Mouse (Mus musculus) heart, embryonic 12.5 days (tissue): Measurements from ENCODE around the gene Rasa4. TPM values are rescaled to one million over a fixed set of nuclear protein-coding genes. Genes with fewer than 3 reads are reported as not detected.
"Not testable (repeated sequence)": the region's sequence is repeated elsewhere in the genome, so short reads cannot be mapped to it uniquely, and the experiment has no call there.

ENCODE experiments used
- ATAC-seq: fragments of 200-750 bp; cut with Nextera tagmentation; 2 replicates; pipeline ENCODE4 v1.8.0; 2017; ENCODE audit warnings: moderate TSS enrichment, moderate library complexity; ENCODE audit not compliant: insufficient number of reproducible peaks, low FRiP score
- H3K27ac ChIP-seq: fragments of 300-500 bp; sonication (generic); 2 replicates; pipeline ENCODE4 v1.5.1; 2016; ENCODE audit warnings: mild to moderate bottlenecking, moderate library complexity; ENCODE audit not compliant: poor library complexity, severe bottlenecking
- H3K27me3 ChIP-seq: fragments of 300-500 bp; sonication (generic); replicated peaks from 2 replicates; pipeline ENCODE4 v1.6.1; 2016; ENCODE audit warnings: mild to moderate bottlenecking, moderate library complexity
- H3K36me3 ChIP-seq: fragments of 300-500 bp; sonication (generic); 2 replicates; pipeline ENCODE4 v1.6.1; 2016; ENCODE audit warnings: mild to moderate bottlenecking, moderate library complexity
- H3K4me1 ChIP-seq: fragments of 300-500 bp; sonication (generic); replicated peaks from 2 replicates; pipeline ENCODE4 v1.6.1; 2016; ENCODE audit warnings: mild to moderate bottlenecking
- H3K4me2 ChIP-seq: fragments of 300-500 bp; sonication (generic); 2 replicates; pipeline ENCODE4 v1.6.1; 2016; ENCODE audit warnings: mild to moderate bottlenecking, moderate library complexity
- H3K4me3 ChIP-seq: fragments of 300-500 bp; sonication (generic); 2 replicates; pipeline ENCODE4 v1.5.1; 2016; ENCODE audit warnings: mild to moderate bottlenecking
- H3K9ac ChIP-seq: fragments of 300-500 bp; sonication (generic); 2 replicates; pipeline ENCODE4 v1.6.1; 2016; ENCODE audit warnings: mild to moderate bottlenecking, moderate library complexity
- H3K9me3 ChIP-seq: fragments of 300-500 bp; sonication (generic); replicated peaks from 2 replicates; pipeline ENCODE4 v1.6.1; 2016; ENCODE audit warnings: mild to moderate bottlenecking, moderate library complexity
- WGBS: fragments of 180-500 bp; shearing (Covaris S2); methylation state at CpG from one replicate; pipeline ENCODE4 v1.1.7; 2016; 5-methylcytosine and 5-hydroxymethylcytosine counted together
- microRNA-seq: library from miRNA; unstranded; fragments of <30 nt; microRNA quantifications from one replicate; pipeline ENCODE4, GENCODE M21; 2017
- polyA plus RNA-seq: library from polyadenylated mRNA; unstranded; fragments of >200 nt; fragmentation: Nextera tagmentation; extraction: Ambion mirVana; gene quantifications from 2 replicates; pipeline ENCODE4 v1.2.1, GENCODE M21; 2016

Gene Rasa4
- polyA plus RNA-seq, 1 experiment from 2014 or later = 1.6 TPM

GRCm38 (mm10) chr5:136144606-136145430 is 61.1 kb downstream of the Rasa4 start:
- no peak for ATAC-seq
- peaks cover 27% of the 10 kb centered on the region for H3K36me3 ChIP-seq
- 64% methylated on average over 12 of the region's 12 CpGs for WGBS
- no peaks in the 10 kb centered on the region for H3K4me1 ChIP-seq
- H3K27ac ChIP-seq = no peak overlapping the region
- H3K9me3 ChIP-seq = peaks cover 8% of the 10 kb centered on the region; the same call in 1 of the 2 replicates
- H3K4me3 ChIP-seq = no peak overlapping the region
- H3K4me2 ChIP-seq = no peak overlapping the region
- 0 out of 2 replicates have a peak, but pooled peaks cover 5% of the 10 kb centered on the region for H3K27me3 ChIP-seq
- no peak overlapping the region for H3K9ac ChIP-seq

- H3K9ac ChIP-seq = no peak overlapping the region
- peaks cover 7% of the 10 kb centered on the region for H3K36me3 ChIP-seq
- H3K4me2 ChIP-seq = no peak overlapping the region
- H3K9me3 ChIP-seq = peaks cover 8% of the 10 kb centered on the region; the same call in 1 of the 2 replicates
- H3K4me1 ChIP-seq = no peaks in the 10 kb centered on the region
- no peak overlapping the region for H3K4me3 ChIP-seq
- ATAC-seq = no peak
- H3K27ac ChIP-seq = no peak overlapping the region
- 0 out of 2 replicates have a peak, but pooled peaks cover 5% of the 10 kb centered on the region for H3K27me3 ChIP-seq
- WGBS = 86% methylated on average over 1 of the region's 1 CpGs
These were observed 63.2 kb downstream of the Rasa4 start for GRCm38 (mm10) chr5:136146936-136147335.

DNA sequence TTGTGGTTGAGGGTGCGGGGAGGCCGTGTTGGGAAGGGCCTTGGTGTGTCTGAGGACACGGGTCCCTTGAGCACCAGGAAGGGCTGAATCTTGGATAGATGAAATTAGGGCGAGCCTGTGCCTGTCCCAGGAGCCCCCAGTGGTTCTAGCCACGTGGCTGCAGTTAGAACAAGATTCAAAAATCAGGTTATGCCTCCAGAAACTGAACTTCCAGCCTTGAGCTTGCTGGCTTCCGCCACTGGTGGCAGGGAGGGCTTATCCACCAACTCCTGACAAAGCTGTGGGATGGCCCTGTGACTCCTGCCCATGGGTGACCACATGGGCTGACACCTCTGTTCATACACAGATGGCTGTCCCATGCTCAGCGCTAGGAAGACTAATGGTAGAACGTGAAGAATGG is 64.0 kb downstream of the Rasa4 start:
- H3K4me3 ChIP-seq = no peak overlapping the region
- H3K9me3 ChIP-seq = peaks cover 7% of the 10 kb centered on the region; the same call in 1 of the 2 replicates
- 0 out of 2 replicates have a peak, but pooled peaks cover 5% of the 10 kb centered on the region for H3K27me3 ChIP-seq
- H3K9ac ChIP-seq = no peak overlapping the region
- H3K27ac ChIP-seq = no peak overlapping the region
- 70% methylated on average over 8 of the region's 8 CpGs for WGBS
- H3K36me3 ChIP-seq = no peaks in the 10 kb centered on the region
- H3K4me1 ChIP-seq = no peaks in the 10 kb centered on the region
- H3K4me2 ChIP-seq = no peak overlapping the region
- no peak for ATAC-seq

GRCm38 (mm10) chr5:136149134-136149576 is 65.4 kb downstream of the Rasa4 start:
- H3K27ac ChIP-seq, ATAC-seq, H3K9ac ChIP-seq, H3K36me3 ChIP-seq, H3K9me3 ChIP-seq, H3K4me3 ChIP-seq, H3K4me1 ChIP-seq, H3K4me2 ChIP-seq, H3K27me3 ChIP-seq: not testable (repeated sequence)
- WGBS = 69% methylated on average over 5 of the region's 5 CpGs

- 79% methylated on average over 8 of the region's 8 CpGs for WGBS
- H3K9me3 ChIP-seq = peaks cover 8% of the 10 kb centered on the region; the same call in 1 of the 2 replicates
These were observed 68.6 kb downstream of the Rasa4 start for GRCm38 (mm10) chr5:136152365-136152764.

DNA sequence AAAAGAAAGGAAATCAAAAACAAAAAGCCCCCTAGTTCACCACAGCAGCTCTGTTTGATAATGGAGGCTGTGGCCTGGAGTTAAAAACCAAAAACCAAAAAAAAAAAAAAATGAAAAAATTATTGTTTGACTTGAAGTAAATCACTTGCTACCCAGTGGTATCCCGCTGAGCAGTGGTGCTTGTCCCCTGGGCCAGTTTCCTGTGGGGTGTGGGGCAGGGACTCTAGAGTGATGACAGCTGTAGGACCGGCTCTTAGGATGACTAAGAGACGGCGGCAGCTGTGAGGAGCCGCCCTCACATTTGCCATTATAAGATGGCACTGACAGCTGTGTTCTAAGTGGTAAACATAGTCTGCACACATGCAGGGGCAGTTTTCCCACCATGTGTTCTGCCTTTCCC is 71.7 kb downstream of the Rasa4 start:
- Histone ChIP-seq H3K36me3 (0 out of 2 replicates have a peak, but pooled peaks cover under 1% of the 10 kb centered on the region), H3K9ac (no peak overlapping the region), H3K9me3 (peaks cover 8% of the 10 kb centered on the region; the same call in 1 of the 2 replicates), H3K4me3 (no peak overlapping the region), H3K4me2 (no peak overlapping the region), H3K4me1 (no peaks in the 10 kb centered on the region), H3K27ac (no peak overlapping the region), H3K27me3 (no peaks in the 10 kb centered on the region)
- no peak for ATAC-seq
- WGBS = 70% methylated on average over 5 of the region's 5 CpGs

More at GRCm38 (mm10) chr5:136152365-136152764, 68.6 kb downstream of the Rasa4 start:
- Histone ChIP-seq H3K36me3 (no peaks in the 10 kb centered on the region), H3K27me3 (no peaks in the 10 kb centered on the region), H3K27ac (no peak overlapping the region), H3K4me2 (no peak overlapping the region), H3K4me3 (no peak overlapping the region), H3K9ac (no peak overlapping the region), H3K4me1 (no peaks in the 10 kb centered on the region)
- ATAC-seq = no peak

DNA sequence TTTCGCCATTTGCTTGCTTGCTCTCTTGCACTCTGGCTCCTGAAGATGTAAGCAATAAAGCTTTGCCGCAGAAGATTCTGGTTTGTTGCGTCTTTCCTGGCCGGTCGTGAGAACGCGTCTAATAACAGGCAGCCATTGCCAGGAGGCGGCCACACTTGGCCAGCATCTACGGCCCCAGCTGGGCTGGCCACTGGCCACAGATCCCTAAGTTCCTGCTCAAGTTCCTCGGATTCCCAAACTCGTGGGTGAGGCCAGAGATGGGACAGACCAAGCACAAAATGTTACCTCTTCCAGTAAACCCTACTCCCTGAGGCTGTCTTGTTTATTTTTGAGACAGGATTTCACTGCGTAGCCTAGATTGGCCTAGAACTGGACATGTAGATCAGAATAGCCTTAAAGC is 76.4 kb downstream of the Rasa4 start:
- not testable (repeated sequence) for H3K9me3 ChIP-seq, H3K27me3 ChIP-seq, H3K4me1 ChIP-seq, H3K4me3 ChIP-seq, H3K36me3 ChIP-seq, ATAC-seq, H3K27ac ChIP-seq, H3K4me2 ChIP-seq, H3K9ac ChIP-seq
- 85% methylated on average over 11 of the region's 12 CpGs for WGBS

Small RNA genes within 50 kb of the gene (microRNA-seq; reads per million reads assigned to microRNA genes)
- not detected for gene Mir7035

Other genes starting within 250 kb of the Rasa4 start
- 916 and 1,021 TPM in 2 replicates for gene Hspb1, start 196.0 kb upstream of the Rasa4 start, polyA plus RNA-seq
- gene Ywhag, start 149.3 kb upstream of the Rasa4 start, polyA plus RNA-seq = 214 and 222 TPM in 2 replicates
- gene Ssc4d, start 109.4 kb upstream of the Rasa4 start, polyA plus RNA-seq = 0.70 and 1.6 TPM in 2 replicates
- gene Zp3, start 103.8 kb upstream of the Rasa4 start, polyA plus RNA-seq = 0.13 TPM in 1 of 2 replicates, not detected in the other
- gene Dtx2, start 89.1 kb upstream of the Rasa4 start, polyA plus RNA-seq = 28.7 and 29.9 TPM in 2 replicates
- gene Upk3b, start 45.4 kb upstream of the Rasa4 start, polyA plus RNA-seq = 60.2 and 60.5 TPM in 2 replicates
- gene Upk3bl, start 29.4 kb upstream of the Rasa4 start, polyA plus RNA-seq = 0.40 and 0.50 TPM in 2 replicates
- gene Polr2j, start 32.7 kb downstream of the Rasa4 start, polyA plus RNA-seq = 147 and 161 TPM in 2 replicates
- 20.9 and 21.8 TPM in 2 replicates for gene Lrwd1, start 52.2 kb downstream of the Rasa4 start, polyA plus RNA-seq
- gene Alkbh4, start 52.2 kb downstream of the Rasa4 start, polyA plus RNA-seq = 14.4 and 16.8 TPM in 2 replicates
- gene Orai2, start 86.8 kb downstream of the Rasa4 start, polyA plus RNA-seq = 3.0 and 3.1 TPM in 2 replicates
- gene Prkrip1, start 115.0 kb downstream of the Rasa4 start, polyA plus RNA-seq = 41.8 and 48.1 TPM in 2 replicates
- 1.5 and 1.9 TPM in 2 replicates for gene Sh2b2, start 162.6 kb downstream of the Rasa4 start, polyA plus RNA-seq